Mouse (Mus musculus) lung, postnatal 0 days (tissue): ENCODE data around the gene Camta1. TPM values are rescaled to one million over a fixed set of nuclear protein-coding genes. Genes with fewer than 3 reads are reported as not detected.

Experiments used
- ATAC-seq: fragments of 200-750 bp; cut with Nextera tagmentation; 2 replicates; pipeline ENCODE4 v1.8.0; 2017; ENCODE audit warnings: moderate library complexity
- DNase-seq: peaks from one replicate; pipeline ENCODE4 v3.0.0-alpha.2; 2016; ENCODE audit warnings: low spot score
- H3K27ac ChIP-seq: fragments of 300-500 bp; sonication (generic); 2 replicates; pipeline ENCODE4 v1.5.1; 2014; ENCODE audit warnings: antibody characterized with exemption, mild to moderate bottlenecking, low read length, mixed read lengths
- H3K27me3 ChIP-seq: fragments of 300-500 bp; sonication (generic); replicated peaks from 2 replicates; pipeline ENCODE4 v1.6.1; 2014; ENCODE audit warnings: low read length, mixed read lengths; ENCODE audit not compliant: insufficient read depth
- H3K36me3 ChIP-seq: fragments of 300-500 bp; sonication (generic); 2 replicates; pipeline ENCODE4 v1.6.1; 2014; ENCODE audit warnings: low read length, mixed read lengths; ENCODE audit not compliant: insufficient read depth
- H3K4me1 ChIP-seq: fragments of 300-500 bp; sonication (generic); 2 replicates; pipeline ENCODE4 v1.6.1; 2014; ENCODE audit warnings: antibody characterized with exemption, low read depth, low read length, mixed read lengths; ENCODE audit not compliant: insufficient read depth
- H3K4me2 ChIP-seq: fragments of 300-500 bp; sonication (generic); replicated peaks from 2 replicates; pipeline ENCODE4 v1.6.1; 2014; ENCODE audit warnings: low read depth, mild to moderate bottlenecking, low read length, moderate library complexity, mixed read lengths
- H3K4me3 ChIP-seq: fragments of 300-500 bp; sonication (generic); 2 replicates; pipeline ENCODE4 v1.5.1; 2014; ENCODE audit warnings: low read depth, low read length
- H3K9ac ChIP-seq: fragments of 300-500 bp; sonication (generic); replicated peaks from 2 replicates; pipeline ENCODE4 v1.6.1; 2014; ENCODE audit warnings: low read depth, mild to moderate bottlenecking
- H3K9me3 ChIP-seq: fragments of 300-500 bp; sonication (generic); 2 replicates; pipeline ENCODE4 v1.6.1; 2016; ENCODE audit warnings: low read length, mixed read lengths
- CTCF ChIP-seq: IDR thresholded peaks from 2 replicates; pipeline ENCODE4 v1.5.1; 2016; ENCODE audit warnings: antibody characterized with exemption, mild to moderate bottlenecking
- EP300 ChIP-seq: IDR thresholded peaks from 2 replicates; pipeline ENCODE4 v1.6.1; 2016; ENCODE audit warnings: antibody characterized with exemption, mild to moderate bottlenecking, control low read depth
- WGBS: fragments of 180-500 bp; shearing (Covaris S2); extraction: QIAGEN DNeasy Blood & Tissue Kit; methylation state at CpG from one replicate; pipeline ENCODE4 v1.1.7; 2014; 5-methylcytosine and 5-hydroxymethylcytosine counted together
- polyA plus RNA-seq: library from polyadenylated mRNA; unstranded; fragments of >200 nt; fragmentation: Nextera tagmentation; extraction: Ambion mirVana; gene quantifications from 2 replicates; pipeline ENCODE4 v1.2.1, GENCODE M21; 2015

Gene Camta1
- polyA plus RNA-seq, 1 experiment from 2014 or later, result 86.4 TPM

DNA sequence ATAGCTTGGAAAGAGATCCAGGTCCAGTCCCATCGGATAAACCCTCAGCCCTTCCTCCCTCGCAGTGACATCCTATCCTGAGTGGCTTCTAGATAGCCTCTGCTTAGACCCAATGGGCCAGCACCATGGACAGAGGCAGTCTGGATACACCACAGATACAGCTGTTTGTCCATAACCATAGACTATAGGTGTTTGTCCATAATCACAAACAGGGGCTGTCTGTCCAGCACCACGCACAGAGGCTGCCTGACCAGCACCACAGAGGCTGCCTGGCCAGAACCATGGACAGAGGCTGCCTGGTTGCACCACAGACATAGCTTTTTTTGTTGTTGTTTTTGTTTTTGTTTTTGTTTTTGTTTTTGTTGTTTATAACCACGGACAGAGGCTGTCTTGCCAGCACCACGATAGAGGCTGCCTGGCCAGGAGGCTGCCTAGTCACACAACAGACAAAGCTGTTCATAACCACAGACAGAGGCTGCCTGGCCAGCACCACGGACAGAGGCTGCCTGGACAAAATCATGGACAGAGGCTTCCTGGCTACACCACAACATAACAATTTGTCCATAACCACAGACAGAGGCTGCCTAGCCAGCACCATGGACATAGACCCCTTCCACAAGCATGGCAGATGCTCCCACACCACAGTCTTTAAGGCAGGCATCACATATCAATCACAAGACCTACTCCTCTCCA, 572.6 kb downstream of the Camta1 start:
- 41% methylated on average over 6 of the region's 6 CpGs for WGBS
- no peaks in the 10 kb centered on the region for H3K36me3 ChIP-seq
- H3K4me2 ChIP-seq, result no peak overlapping the region
- TF ChIP-seq CTCF, result no peak
- TF ChIP-seq EP300, result no peak
- DNase-seq (peak; percentile 24), ATAC-seq (0 out of 2 replicates have a peak, but pooled peaks have one; percentile 26)
- H3K9ac ChIP-seq, result no peak overlapping the region
- H3K27me3 ChIP-seq, result no peaks in the 10 kb centered on the region
- no peaks in the 10 kb centered on the region for H3K4me1 ChIP-seq
- H3K9me3 ChIP-seq, result no peaks in the 10 kb centered on the region
- no peak overlapping the region for H3K4me3 ChIP-seq
- no peak overlapping the region for H3K27ac ChIP-seq

DNA sequence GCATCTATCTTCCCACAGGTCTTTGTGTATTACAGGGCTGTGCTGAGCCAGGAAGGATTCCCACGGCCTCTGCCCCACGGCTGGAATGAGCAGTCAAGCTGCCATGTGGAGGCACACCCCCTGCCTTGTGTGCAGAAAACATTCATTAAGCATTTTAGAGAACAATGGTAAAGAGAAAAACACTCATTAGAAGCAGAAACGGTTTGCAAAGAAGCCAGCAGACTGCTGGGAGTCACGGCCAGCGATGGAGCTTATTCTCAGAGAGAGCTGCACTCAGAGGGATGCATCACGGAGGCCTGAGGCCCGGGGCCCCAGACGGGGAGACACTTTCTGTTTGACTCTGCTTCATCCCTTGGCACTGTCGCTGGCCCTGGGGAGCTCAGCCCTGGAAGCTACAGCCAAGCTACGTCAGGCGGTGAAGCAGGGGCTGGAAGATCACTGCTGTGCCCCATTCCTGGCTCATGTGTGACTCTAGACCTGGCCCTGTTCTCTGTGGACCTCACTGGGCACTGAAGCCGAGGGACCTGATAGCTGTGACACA, 575.7 kb downstream of the Camta1 start:
- H3K4me1 ChIP-seq, result no peaks in the 10 kb centered on the region
- H3K27ac ChIP-seq, result no peak overlapping the region
- H3K27me3 ChIP-seq, result no peaks in the 10 kb centered on the region
- H3K9me3 ChIP-seq, result no peaks in the 10 kb centered on the region
- H3K36me3 ChIP-seq, result no peaks in the 10 kb centered on the region
- no peak for TF ChIP-seq EP300
- TF ChIP-seq CTCF, result no peak
- no peak overlapping the region for H3K4me3 ChIP-seq
- H3K4me2 ChIP-seq, result no peak overlapping the region
- DNase-seq (no peak), ATAC-seq (no peak)
- H3K9ac ChIP-seq, result no peak overlapping the region
- 70% methylated on average over 12 of the region's 12 CpGs for WGBS

DNA sequence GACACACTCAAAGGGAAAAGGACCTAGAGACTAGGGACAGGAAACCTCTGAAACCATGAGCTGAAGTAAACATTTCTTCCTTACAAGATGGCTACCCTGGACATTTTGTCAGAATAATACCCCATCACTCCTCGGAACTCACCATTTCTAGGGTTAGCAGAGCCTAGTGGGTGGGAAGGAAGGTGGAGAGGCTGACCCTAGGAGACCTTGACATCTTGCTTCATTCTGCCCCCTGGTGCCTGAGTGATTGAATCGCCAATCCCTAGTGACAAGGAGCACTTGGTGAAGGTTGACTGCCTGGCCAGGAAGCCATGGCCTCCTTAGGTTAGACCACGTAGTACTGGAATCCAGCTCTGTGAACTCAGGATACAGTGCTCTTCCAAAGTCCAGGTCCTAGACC, 576.2 kb downstream of the Camta1 start:
- Histone ChIP-seq H3K4me3 (no peak overlapping the region), H3K9me3 (no peaks in the 10 kb centered on the region), H3K4me2 (no peak overlapping the region), H3K27ac (no peak overlapping the region), H3K9ac (no peak overlapping the region), H3K27me3 (no peaks in the 10 kb centered on the region), H3K4me1 (no peaks in the 10 kb centered on the region), H3K36me3 (no peaks in the 10 kb centered on the region)
- DNase-seq (no peak), ATAC-seq (no peak)
- TF ChIP-seq CTCF, result no peak
- TF ChIP-seq EP300, result no peak
- 72% methylated on average over 3 of the region's 3 CpGs for WGBS

- ATAC-seq, result no peak
- 31% methylated on average over 16 of the region's 16 CpGs for WGBS
- Histone ChIP-seq H3K4me3 (no peak overlapping the region), H3K27ac (no peak overlapping the region), H3K4me1 (no peaks in the 10 kb centered on the region), H3K27me3 (no peaks in the 10 kb centered on the region), H3K4me2 (no peak overlapping the region), H3K9ac (no peak overlapping the region), H3K9me3 (no peaks in the 10 kb centered on the region), H3K36me3 (no peaks in the 10 kb centered on the region)
- TF ChIP-seq EP300 (no peak), CTCF (peak; percentile 84)
- DNase-seq, result peak; percentile 48
These were observed 578.5 kb downstream of the Camta1 start for GRCm38 (mm10) chr4:151283092-151283741.

GRCm38 (mm10) chr4:151282103-151282502, 579.6 kb downstream of the Camta1 start:
- H3K4me1 ChIP-seq, result no peaks in the 10 kb centered on the region
- DNase-seq, result no peak
- TF ChIP-seq EP300 (no peak), CTCF (no peak)
- H3K36me3 ChIP-seq, result no peaks in the 10 kb centered on the region
- H3K9me3 ChIP-seq, result no peaks in the 10 kb centered on the region
- no peak overlapping the region for H3K9ac ChIP-seq
- H3K27ac ChIP-seq, result no peak overlapping the region
- 62% methylated on average over 14 of the region's 14 CpGs for WGBS
- H3K4me3 ChIP-seq, result no peak overlapping the region
- no peaks in the 10 kb centered on the region for H3K27me3 ChIP-seq
- no peak for ATAC-seq
- no peak overlapping the region for H3K4me2 ChIP-seq

DNA sequence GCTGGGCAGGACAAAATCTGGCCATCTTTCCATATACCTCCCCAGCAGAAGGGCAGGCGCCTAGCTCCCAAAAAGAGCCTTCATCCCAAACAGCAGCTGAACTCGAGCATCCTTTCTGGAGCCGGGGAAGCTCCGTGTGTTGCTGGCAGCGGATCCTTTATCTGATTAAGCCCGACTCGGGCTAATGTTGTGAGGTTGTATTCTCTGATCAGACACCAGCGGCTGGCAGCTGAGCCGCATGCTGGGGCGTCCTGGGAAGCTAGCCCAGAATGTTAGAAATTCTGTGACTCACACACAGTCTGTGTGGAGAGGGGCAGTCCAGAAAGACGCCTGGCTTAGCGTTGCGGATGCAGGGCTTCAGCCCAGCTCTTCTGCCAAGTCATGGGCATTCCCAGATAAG, 586.4 kb downstream of the Camta1 start:
- WGBS, result 50% methylated on average over 13 of the region's 13 CpGs
- Histone ChIP-seq H3K4me2 (no peak overlapping the region), H3K9ac (no peak overlapping the region), H3K4me3 (no peak overlapping the region), H3K9me3 (no peaks in the 10 kb centered on the region), H3K27me3 (no peaks in the 10 kb centered on the region), H3K27ac (no peak overlapping the region), H3K36me3 (no peaks in the 10 kb centered on the region), H3K4me1 (no peaks in the 10 kb centered on the region)
- TF ChIP-seq EP300, result no peak
- no peak for TF ChIP-seq CTCF
- DNase-seq, result no peak
- ATAC-seq, result no peak
